Mouse (Mus musculus): ENCODE data around the gene Yes1. TPM values are rescaled to one million over a fixed set of nuclear protein-coding genes. Genes with fewer than 3 reads are reported as not detected.

Gene Yes1
- polyA plus RNA-seq (2017; shearing (Covaris generic)): 0.61 TPM

DNA sequence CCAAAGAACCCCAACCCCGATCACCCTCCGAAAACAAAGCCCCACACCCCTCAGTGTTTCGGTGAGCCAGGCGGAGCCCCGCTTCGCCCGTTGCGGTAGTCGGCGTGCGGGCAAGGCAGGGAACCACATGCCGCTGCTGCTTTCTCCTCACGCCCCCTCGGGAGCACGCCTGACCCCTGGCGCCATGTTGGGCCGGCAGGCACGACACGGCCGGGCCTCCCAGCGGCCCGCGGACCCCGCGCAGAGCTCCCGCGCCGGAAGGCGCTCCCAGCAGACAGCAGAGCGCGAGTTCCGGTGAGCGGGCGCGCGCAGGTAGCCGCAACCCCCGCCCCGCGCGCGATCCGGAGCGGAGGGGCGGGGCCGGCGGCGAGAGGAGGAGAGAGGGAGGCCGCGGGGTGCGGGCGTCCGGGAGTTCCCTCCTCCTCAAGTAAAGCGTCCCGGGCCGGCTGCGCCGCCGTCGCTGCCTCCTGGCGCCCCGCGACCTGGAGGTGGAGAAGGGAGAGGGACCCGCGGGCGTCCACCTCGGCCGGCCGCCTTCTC, at the start of gene Yes1:
Gene Yes1 (plus strand): TSS at position 371 of the 540 bp plus-strand sequence.

Other genes with a start within 250 kb of the Yes1 start
- gene Ppp1cb, start 152.3 kb upstream of the Yes1 start, polyA plus RNA-seq (2017; shearing (Covaris generic)): 112 TPM
- 116 TPM for gene Pisd, start 174.5 kb downstream of the Yes1 start, polyA plus RNA-seq (2017; shearing (Covaris generic))
- gene Gm20671, start 215.9 kb downstream of the Yes1 start, polyA plus RNA-seq (2017; shearing (Covaris generic)): not detected
- gene Prr14l, start 243.1 kb downstream of the Yes1 start, polyA plus RNA-seq (2017; shearing (Covaris generic)): 41.5 TPM

All from activated CD4-positive, CD25-positive, alpha-beta regulatory T cell, adult 9 weeks (primary cell).